Mouse (Mus musculus) splenic B cell, adult 2 months (primary cell): ENCODE measurements at regions not wholly inside any gene's neighbourhood (a gene's known extent, or its start where the extent isn't known, plus 50 kb on each side); places are given as distances from the start of the nearest gene placed in this dataset.

ENCODE experiments used
- DNase-seq: peaks from one replicate; pipeline ENCODE4 v3.0.0-alpha.2; 2011; ENCODE audit warnings: low read depth, low spot score
- H3K27me3 ChIP-seq: 2 replicates; pipeline ENCODE4 v1.6.1; 2012; ENCODE audit warnings: mild to moderate bottlenecking, low read length, moderate library complexity, mixed read lengths; ENCODE audit not compliant: control insufficient read depth, poor library complexity, insufficient read depth, severe bottlenecking
- H3K36me3 ChIP-seq: 2 replicates; pipeline ENCODE4 v1.6.1; 2012; ENCODE audit warnings: mild to moderate bottlenecking, low read length, moderate library complexity, mixed read lengths; ENCODE audit not compliant: control insufficient read depth, poor library complexity, insufficient read depth, severe bottlenecking

DNA sequence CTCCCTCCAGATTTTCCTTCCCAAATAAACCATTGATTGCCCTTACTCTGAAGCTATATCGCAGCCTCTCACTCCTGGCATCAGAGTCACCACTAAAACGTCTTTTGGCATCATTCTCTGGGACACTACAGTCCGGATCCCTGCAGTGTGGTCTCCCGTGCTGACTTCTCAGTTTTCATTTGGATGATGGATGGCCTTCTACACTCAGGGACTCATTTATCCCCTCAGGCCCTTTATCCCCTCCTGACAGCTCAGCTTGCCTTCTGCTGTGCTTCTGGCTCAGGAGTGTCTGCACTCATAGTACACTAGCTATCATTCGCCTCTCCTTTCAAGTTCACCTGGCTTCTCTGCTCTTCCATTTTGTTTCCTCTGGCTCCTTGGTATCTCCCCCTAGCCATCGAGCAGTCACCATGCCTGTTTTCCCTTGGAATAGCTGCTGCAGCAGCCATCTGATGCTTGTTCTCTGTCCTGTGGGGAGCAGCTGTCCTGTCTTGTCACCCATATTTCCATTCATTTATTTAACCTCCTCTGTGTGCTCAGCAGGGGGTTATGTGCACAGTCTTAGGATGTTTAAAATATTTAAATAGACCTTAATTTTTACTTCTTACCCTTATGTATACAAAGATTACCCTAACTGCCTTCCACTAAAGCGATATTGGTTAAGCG lies 263.7 kb downstream of the Foxo1 start:
- no peaks in the 10 kb centered on the region for H3K36me3 ChIP-seq
- DNase-seq, result no peak
- no peaks in the 10 kb centered on the region for H3K27me3 ChIP-seq

DNA sequence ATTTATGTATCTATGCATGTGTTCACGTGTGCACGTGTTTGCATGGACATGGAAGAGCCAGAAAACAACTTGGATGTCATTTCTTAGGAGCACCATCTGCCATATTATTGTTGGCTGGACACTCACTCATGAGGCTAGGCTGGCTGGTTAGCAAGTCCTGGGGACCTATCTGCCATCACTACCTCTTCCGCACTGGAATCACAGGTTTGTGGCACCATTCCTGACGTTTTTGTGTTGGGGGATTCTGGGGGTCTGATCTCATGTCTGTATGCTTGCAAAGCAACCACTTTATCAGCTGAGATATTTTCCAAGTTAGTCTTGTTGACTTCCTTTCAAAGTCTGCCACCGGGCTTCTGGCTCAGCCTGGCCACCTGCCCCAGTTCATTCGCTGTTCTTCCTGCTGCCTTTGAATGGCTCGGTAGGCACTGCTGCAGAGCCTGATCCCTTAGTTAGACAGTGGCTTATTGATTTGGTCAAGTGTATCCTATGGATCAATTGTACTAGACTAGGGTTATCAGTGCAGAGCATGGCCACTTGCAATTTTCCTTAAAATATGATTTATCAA lies 262.4 kb downstream of the Foxo1 start:
- no peak for DNase-seq
- Histone ChIP-seq H3K36me3 (no peaks in the 10 kb centered on the region), H3K27me3 (no peaks in the 10 kb centered on the region)

DNA sequence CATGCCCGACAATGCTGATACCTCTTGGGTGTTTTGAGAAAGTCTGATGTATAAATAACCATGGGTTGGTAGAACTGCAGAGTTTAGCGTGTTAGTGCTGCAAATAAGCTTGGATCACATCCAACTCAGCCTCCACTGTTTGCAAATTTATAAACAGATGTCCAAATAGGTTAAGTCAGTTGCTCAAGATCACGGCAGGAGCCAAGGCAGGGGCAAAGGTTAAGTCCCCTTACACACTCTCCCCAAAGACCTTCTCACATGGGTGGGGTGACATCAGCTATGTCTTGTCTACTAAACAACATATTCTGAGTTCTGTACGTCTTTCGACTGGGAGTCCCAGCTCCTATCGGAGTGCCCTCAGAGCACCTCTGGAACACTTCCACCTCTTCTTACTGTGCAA lies 261.0 kb downstream of the Foxo1 start:
- Histone ChIP-seq H3K27me3 (no peaks in the 10 kb centered on the region), H3K36me3 (no peaks in the 10 kb centered on the region)
- no peak for DNase-seq

DNA sequence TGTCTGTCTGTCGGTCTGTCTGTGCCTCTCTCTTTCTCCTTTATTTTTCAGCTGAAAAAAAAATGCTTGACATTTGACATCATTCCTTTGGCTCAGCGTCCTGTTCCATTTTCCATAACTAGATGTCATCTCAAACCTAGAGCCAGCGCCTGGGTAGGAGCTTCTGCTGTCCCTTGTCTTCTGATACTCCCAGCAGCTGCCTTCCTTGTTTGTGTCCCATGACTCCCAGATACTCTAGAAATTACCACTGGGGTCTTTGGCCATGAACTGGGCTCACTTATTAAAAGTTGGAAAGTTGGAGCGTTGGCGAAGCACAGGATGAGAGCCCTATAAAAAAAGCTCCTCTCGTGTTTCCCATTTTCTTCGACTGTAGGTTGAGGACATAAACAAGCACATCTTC lies 260.4 kb downstream of the Foxo1 start:
- no peak for DNase-seq
- Histone ChIP-seq H3K36me3 (no peaks in the 10 kb centered on the region), H3K27me3 (no peaks in the 10 kb centered on the region)

DNA sequence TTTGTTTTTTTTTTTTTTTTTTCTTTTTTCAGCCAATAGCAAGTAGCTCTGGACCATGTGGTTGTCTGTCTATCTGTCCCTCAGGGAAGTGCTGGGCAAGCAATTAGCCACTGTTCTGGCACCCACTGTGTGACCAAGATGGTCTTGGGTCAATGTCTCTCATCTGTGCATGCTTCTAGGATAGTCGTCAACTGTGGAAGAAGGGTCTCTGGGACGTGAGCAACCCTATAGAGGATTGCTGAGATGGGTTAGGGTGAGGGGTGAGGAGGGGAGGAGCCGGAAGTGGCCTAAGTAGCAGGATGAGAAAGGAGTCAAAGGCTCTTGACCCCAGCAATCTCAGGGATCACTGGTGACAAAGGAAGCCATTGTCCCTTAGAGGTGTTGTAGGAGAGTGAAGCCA lies 259.6 kb downstream of the Foxo1 start:
- H3K27me3 ChIP-seq, result no peaks in the 10 kb centered on the region
- no peak for DNase-seq
- no peaks in the 10 kb centered on the region for H3K36me3 ChIP-seq

DNA sequence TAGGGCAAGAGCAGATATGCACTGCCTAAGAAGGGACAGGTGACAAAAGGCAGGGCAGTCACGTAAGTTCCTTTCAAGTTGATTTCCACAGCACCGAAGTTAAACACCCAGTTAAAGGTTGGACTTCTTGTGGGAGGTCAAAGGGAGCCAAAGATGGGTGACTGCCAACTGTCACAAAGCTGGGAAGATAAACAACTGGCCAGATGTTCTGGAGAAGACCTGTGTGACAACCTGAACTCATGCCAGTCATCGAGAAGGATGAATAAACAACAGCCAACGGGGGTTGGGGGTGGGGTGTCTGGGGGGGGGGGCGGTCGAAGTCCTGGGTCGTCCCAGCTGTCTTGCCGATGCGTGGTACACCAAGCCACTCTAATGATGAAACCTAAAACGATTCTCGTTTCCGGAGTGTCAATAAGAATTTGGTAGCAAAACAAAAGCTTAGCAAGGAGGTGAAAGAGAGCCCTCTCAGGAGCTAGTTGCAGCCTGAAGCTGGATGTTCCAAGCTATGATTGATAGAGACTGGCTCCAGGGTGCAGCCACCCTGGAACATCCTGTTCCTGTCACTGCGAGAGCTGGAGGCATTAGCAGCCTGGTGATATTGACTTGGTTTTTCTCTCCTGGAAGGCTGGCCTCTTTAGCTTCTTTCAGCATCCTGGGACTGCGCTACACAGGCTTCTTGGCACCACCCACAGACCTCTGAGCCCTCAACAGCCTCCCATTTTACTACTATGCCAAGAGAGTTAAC lies 259.0 kb downstream of the Foxo1 start:
- no peak for DNase-seq
- Histone ChIP-seq H3K27me3 (no peaks in the 10 kb centered on the region), H3K36me3 (no peaks in the 10 kb centered on the region)

DNA sequence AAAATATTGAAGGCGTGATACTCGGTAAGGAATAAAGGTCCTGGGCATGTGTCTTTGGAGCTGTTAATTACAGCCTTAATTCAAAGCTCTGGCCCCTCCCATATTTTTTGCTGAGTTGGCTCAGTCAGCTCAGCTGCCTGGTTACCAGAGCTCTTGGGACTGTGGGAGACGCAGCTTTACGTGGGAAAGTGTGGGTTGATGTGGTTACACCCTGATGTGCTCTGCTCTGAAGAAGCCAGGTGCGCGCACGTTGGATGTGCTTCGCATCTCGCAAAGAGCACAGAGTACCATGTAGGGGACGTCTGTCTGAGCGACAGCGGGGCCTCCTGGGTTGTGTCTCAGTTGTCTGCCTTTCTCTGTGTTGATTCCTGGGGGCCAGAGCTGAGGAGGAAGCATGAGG lies 254.8 kb downstream of the Foxo1 start:
- Histone ChIP-seq H3K36me3 (no peaks in the 10 kb centered on the region), H3K27me3 (no peaks in the 10 kb centered on the region)
- DNase-seq, result no peak

DNA sequence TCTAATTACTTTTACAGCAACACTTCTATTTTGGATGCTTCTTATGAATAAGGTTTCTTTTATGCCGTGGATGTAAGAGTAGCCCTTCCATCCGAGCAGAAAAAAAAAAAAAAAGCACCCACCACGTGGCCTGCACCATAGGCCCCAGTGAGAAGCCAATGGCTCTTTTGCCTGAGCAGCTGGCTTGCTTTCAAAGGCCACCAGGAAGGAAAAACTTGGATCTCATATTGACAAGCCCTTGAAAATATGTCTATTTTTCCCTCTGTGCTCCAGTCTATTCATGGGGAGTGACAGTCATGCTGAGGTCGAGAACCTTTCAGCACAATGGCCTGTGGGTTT lies 252.4 kb downstream of the Foxo1 start:
- DNase-seq, result no peak
- Histone ChIP-seq H3K27me3 (no peaks in the 10 kb centered on the region), H3K36me3 (no peaks in the 10 kb centered on the region)

DNA sequence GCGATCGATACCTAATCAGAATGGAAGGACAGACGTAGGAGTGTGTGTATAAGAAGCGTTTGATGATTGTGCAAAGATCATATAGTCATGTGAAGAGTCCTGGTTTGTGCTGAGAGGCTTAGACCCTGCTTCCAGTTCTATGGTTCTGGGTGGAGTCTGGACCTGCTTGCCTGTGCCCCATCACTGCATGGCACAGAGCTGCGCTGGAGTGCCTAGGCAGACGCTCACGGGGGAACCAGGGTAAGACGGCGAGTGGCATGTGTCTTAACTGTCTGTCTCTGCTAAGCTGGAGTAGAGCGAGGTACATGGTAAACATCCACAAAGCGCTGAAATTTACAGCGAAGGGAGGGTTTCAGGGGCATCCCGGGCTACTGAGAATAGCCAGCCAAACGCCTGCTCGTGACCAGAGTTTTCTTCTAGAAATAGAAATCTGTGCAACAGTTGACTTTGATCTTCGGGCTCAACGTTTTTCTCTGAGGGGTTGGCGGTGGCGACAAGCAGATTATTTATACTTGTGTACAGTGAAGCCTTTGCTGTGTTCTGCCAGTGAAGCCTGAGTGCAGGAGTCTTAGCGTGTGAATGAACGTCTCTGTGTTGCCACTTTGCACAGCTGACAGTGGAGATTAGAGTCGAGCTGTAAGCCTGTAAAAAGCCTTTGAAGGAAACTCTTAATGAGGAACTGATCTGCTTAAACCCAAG lies 251.9 kb downstream of the Foxo1 start:
- no peaks in the 10 kb centered on the region for H3K27me3 ChIP-seq
- DNase-seq, result no peak
- H3K36me3 ChIP-seq, result no peaks in the 10 kb centered on the region

DNA sequence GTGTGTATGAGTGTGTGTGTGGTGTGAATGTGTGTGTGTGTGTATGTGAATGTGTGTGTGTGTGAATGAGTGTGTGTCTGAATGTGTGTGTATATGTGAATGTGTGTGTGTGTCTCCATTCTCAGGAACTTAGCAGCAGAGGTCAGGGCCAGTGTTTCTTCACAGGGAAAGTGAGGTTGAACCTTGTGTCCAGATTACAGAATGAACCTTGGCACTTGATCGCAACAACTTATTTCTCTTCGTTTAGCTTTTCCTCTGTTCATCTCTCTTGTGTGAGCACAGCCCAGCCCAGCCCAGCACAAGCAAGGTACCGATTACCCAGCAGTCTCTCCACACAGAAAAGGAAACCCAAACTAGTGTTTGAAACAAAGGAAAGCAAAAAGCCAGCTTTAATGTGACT lies 249.7 kb downstream of the Foxo1 start:
- Histone ChIP-seq H3K36me3 (no peaks in the 10 kb centered on the region), H3K27me3 (no peaks in the 10 kb centered on the region)
- no peak for DNase-seq

DNA sequence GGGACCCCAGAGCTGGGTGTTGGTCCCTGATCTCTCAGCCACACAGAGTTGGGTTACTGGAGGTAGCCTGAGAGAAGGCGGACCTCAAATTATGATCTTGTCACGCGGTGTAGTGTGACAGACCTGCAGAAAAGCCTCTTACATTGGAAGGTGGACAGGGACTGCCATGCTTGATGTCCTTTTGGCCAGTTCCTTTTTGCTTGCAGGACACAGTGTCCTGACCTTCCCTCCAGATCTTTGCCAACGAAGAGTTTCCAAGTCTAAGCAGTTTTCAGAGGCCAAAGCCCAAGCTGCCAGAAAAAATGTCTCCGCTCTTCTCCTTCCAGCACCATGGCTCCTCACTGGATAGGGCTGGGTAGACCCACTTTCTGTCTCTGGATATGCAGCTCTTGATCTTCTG lies 248.6 kb downstream of the Foxo1 start:
- H3K27me3 ChIP-seq, result no peaks in the 10 kb centered on the region
- H3K36me3 ChIP-seq, result no peaks in the 10 kb centered on the region
- DNase-seq, result no peak

DNA sequence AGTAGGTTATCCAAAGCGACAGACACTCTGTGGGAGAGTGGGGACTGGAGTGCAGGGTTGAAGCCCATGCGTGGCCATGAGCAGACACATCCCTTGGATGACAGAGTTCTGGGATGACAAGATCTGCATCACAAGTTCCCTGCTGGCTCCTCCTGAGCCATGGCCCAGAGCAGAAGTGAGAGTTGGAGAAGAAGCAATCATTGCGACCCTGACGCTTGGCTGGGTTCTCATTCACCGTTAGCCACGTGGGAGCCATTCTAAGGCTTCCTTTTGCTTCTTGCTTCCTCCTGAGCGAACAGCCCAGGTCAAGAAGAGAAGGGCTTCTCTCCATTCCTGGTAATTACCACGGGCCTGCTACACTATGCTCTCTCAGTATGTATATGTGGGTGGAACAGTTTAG lies 244.6 kb downstream of the Foxo1 start:
- Histone ChIP-seq H3K36me3 (no peaks in the 10 kb centered on the region), H3K27me3 (no peaks in the 10 kb centered on the region)
- peak; percentile 61 for DNase-seq

DNA sequence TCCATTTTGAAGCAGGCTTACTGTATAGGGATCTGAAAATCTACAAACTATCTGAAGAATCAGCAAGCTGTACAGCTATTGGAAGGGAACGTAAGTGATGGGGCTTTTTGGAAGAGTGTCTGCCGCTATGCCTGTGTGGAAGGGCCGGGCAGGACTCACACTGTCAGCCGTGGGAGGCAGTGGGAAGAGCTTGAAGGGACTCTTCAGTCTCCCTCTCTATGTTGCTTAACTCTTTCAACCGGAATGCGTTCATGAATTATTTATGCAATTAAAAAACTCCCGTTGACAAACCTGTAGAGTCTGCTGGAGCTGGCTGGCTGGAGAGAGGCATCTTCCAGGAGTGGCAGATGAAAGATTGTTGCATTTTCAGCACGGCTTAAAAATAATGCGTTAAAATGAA lies 243.4 kb downstream of the Foxo1 start:
- Histone ChIP-seq H3K27me3 (no peaks in the 10 kb centered on the region), H3K36me3 (no peaks in the 10 kb centered on the region)
- DNase-seq, result no peak

DNA sequence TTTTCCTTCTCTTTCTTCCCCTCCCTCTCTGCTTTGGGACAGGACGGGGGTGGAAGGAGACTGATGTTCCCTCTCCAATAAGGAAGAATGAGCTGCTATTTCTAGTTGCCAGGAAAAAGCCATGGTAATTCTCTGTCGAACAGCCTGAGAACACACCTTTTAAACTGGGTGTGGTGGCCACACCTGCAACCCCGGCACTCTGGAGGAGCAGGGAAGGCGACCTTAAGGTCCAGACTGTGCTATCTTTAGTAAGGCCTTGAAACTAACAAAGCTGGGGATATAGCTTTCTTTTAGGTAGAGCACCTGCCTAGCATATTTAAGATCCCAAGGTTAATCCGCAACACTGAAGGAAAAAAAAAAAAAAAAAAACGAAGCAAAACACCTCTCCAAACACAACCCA lies 242.7 kb downstream of the Foxo1 start:
- no peak for DNase-seq
- no peaks in the 10 kb centered on the region for H3K27me3 ChIP-seq
- no peaks in the 10 kb centered on the region for H3K36me3 ChIP-seq

DNA sequence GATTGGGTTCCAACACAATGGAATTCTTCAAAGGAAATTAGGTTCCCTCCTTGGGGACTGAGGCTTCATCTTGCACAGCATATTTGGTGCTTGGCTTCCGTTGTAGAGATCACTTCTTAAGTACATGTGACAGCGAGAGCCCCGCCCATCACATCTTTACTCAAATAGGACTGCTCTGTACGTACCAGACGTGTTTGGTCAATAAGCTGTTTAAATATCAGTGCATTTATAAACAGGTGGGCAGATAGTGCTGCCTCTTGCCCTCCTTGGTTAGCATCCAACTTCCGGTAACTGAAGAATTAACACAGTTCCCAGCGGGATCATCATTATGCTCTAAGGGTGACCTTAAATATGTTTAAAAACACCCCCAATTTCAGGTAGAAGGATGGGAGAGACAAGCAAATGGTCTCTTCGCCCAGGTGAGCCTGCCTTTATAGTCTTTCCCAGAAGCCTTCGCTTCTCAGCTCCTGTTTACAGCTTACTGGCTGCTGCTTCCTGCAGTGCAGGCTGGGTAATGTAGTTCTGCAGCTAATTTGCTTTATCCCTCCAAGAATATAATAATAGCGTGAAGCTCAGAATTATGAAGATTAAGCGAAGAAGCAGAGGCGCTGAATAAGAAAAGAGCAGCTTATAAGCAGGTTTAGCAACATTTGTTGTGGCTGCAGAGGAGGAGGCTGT lies 242.1 kb downstream of the Foxo1 start:
- no peak for DNase-seq
- H3K27me3 ChIP-seq, result no peaks in the 10 kb centered on the region
- H3K36me3 ChIP-seq, result no peaks in the 10 kb centered on the region
